9 mouse cellular contexts compared by ENCODE assay signal in the genomic region with DNA sequence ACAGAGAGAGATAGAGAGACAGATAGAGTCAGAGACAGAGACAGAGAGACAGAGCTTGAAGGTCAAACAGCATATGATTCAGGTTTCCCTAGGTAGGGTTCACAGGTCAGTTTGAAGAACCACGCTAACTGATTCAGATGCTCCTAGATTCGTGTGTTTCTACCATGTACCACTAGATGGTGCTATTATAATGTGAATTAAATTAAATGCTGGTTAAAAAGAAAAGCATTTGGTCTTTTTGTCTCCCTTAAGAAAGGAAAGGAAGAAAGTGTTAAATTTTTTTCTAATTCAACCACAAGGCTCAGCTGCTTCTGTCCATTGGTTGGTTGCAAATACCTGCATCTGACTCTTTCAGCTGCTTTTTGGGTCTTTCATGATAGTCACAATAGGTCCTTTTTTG. TPM values are rescaled to one million over a fixed set of nuclear protein-coding genes. Genes with fewer than 3 reads are reported as not detected.
DNase-seq lines count a peak whose midpoint lies in the region; ATAC-seq lines count a peak whose summit lies in the region.
"Had no signal": no experiment of that assay in that cellular context is flagged by ENCODE, and none has a peak within 500 bp of the region (broad histone marks: within the 10 kb centered on the region; RNA-seq: fewer than 3 reads in every experiment).

No protein-coding gene starts in this region.

- H3K4me2 ChIP-seq in embryonic facial prominence, embryonic 11.5 days (ENCODE audit: low read depth, low read length), result no peak overlapping the region

- no peak for ATAC-seq in embryonic facial prominence, embryonic 11.5 days (replicated peaks; ENCODE audit: insufficient number of reproducible peaks, low FRiP score, low TSS enrichment, low read depth)
- peak; percentile 46 for ATAC-seq in activated CD4-positive, CD25-positive, alpha-beta regulatory T cell, adult 4 months

- H3K27ac ChIP-seq in embryonic facial prominence, embryonic 11.5 days (replicated peaks; ENCODE audit: low read depth, low read length), result no peak overlapping the region
- H3K27ac ChIP-seq in embryonic facial prominence, embryonic 10.5 days (replicated peaks), result no peak overlapping the region

- H3K36me3 ChIP-seq in embryonic facial prominence, embryonic 11.5 days (replicated peaks; ENCODE audit: control insufficient read depth, insufficient read depth, low read depth, low read length), result no peaks in the 10 kb centered on the region
- H3K36me3 ChIP-seq in embryonic facial prominence, embryonic 10.5 days (replicated peaks), result no peaks in the 10 kb centered on the region

- no peaks in the 10 kb centered on the region for H3K27me3 ChIP-seq in embryonic facial prominence, embryonic 11.5 days (ENCODE audit: control insufficient read depth, insufficient read depth, low read length)
- peaks cover 9% of the 10 kb centered on the region; the same call in 1 of the 2 replicates for H3K27me3 ChIP-seq in embryonic facial prominence, embryonic 10.5 days (replicated peaks; ENCODE audit: low read depth, poor library complexity, severe bottlenecking)

- no peaks in the 10 kb centered on the region for H3K4me1 ChIP-seq in embryonic facial prominence, embryonic 11.5 days (ENCODE audit: control insufficient read depth, insufficient read depth, low read length)
- no peaks in the 10 kb centered on the region for H3K4me1 ChIP-seq in embryonic facial prominence, embryonic 10.5 days

- no peaks in the 10 kb centered on the region for H3K9me3 ChIP-seq in embryonic facial prominence, embryonic 11.5 days (replicated peaks; ENCODE audit: control insufficient read depth, low read length)
- H3K9me3 ChIP-seq in embryonic facial prominence, embryonic 10.5 days, result no peaks in the 10 kb centered on the region

- WGBS in embryonic facial prominence, embryonic 11.5 days, result 5% methylated on average over 2 of the region's 2 CpGs
- 9% methylated on average over 2 of the region's 2 CpGs for WGBS in embryonic facial prominence, embryonic 10.5 days

- no peak overlapping the region for H3K9ac ChIP-seq in embryonic facial prominence, embryonic 11.5 days (replicated peaks; ENCODE audit: low read length)

- DNase-seq in embryonic facial prominence, embryonic 11.5 days (ENCODE audit: low spot score), result peak; percentile 59
- no peak for DNase-seq in embryonic facial prominence, embryonic 10.5 days (ENCODE audit: low spot score)
- DNase-seq in left cerebral cortex, postnatal 14 days (ENCODE audit: low spot score in 2 of 2), result peak; percentile 2 to 5
- no peak for DNase-seq in left cerebral cortex, adult 8-10 months (ENCODE audit: low spot score in 2 of 2)
- peak; percentile 41 for DNase-seq in mesoderm, embryonic 11.5 days (ENCODE audit: low read depth, low spot score)
- DNase-seq in testis, postnatal 14 days (ENCODE audit: low spot score), result no peak
- no peak for DNase-seq in urinary bladder, postnatal 25 days (ENCODE audit: low spot score)

- no peak overlapping the region for H3K4me3 ChIP-seq in embryonic facial prominence, embryonic 11.5 days (ENCODE audit: low read depth, low read length)
- H3K4me3 ChIP-seq in embryonic facial prominence, embryonic 10.5 days, result no peak overlapping the region

- intact Hi-C loops in left cerebral cortex, postnatal 14 days (cut with DNase I), result loop anchor here (2.0 to 10.0 kb wide), 4 partner anchors 218 to 680 kb away; no protein-coding TSS in a partner anchor

RNA-seq across cellular contexts. Expression of a gene that starts 45.8 kb away (rescaled TPM):
- polyA plus RNA-seq in embryonic facial prominence, embryonic 11.5 days (2014; fragmentation: Nextera tagmentation; extraction: Ambion mirVana), result 18.1 and 19.3 TPM in 2 replicates
- 1.4 and 3.8 TPM in 2 replicates for polyA plus RNA-seq in embryonic facial prominence, embryonic 10.5 days (2016; fragmentation: Nextera tagmentation; extraction: Ambion mirVana)
- under 1 TPM; 0.15 to 0.22 TPM for total RNA-seq in left cerebral cortex, postnatal 14 days (2021)
- total RNA-seq in left cerebral cortex, adult 8-10 months (2022), result under 1 TPM in 1 of 4 experiments, not detected in 3; 0.13 TPM
- not detected for polyA plus RNA-seq in activated CD4-positive, CD25-positive, alpha-beta regulatory T cell, adult 4 months (2017; shearing (Covaris generic))
- total RNA-seq: hematopoietic stem cell, adult 5-6 weeks had no signal

Comparison
In these comparisons a context has a peak if more than half of its experiments do, and no peak if none do; other contexts are left out.
1. DNase-seq: peak in embryonic facial prominence, embryonic 11.5 days (single experiment), left cerebral cortex, postnatal 14 days (2 of 2) and mesoderm, embryonic 11.5 days (single experiment); none in embryonic facial prominence, embryonic 10.5 days (single experiment), left cerebral cortex, adult 8-10 months (0 of 2), testis, postnatal 14 days (single experiment) and urinary bladder, postnatal 25 days (single experiment).